Mouse (Mus musculus) kidney, adult 2 months (tissue): ENCODE measurements around the gene Rnf41.

ENCODE experiments used
- CTCF ChIP-seq: fragments of 200-500 bp; conservative IDR thresholded peaks from 2 replicates; pipeline ENCODE4 v1.5.1; 2011; ENCODE audit warnings: low read depth, mild to moderate bottlenecking, control low read depth, low read length, moderate library complexity, mixed read lengths; ENCODE audit not compliant: insufficient read depth, insufficient read length
- POLR2A ChIP-seq: fragments of 200-500 bp; IDR thresholded peaks from one replicate; pipeline ENCODE4 v1.6.1; 2011; ENCODE audit warnings: low read depth, low read length, control low read depth

GRCm38 (mm10) chr10:128410560-128410845 is 954 bp upstream of the Rnf41 start:
- TF ChIP-seq POLR2A: no peak
- no peak for TF ChIP-seq CTCF
